Mouse (Mus musculus) right cerebral cortex, postnatal 25 days (tissue): ENCODE data around the gene Arhgap28.
A peak's percentile ranks its signal among the peaks of the same experiment; 100 is the strongest.
"Not testable (repeated sequence)": the region's sequence is repeated elsewhere in the genome, so short reads cannot be mapped to it uniquely, and the experiment has no call there.

ENCODE experiments used
- DNase-seq: peaks from one replicate; pipeline ENCODE4 v3.0.0; 2022

The Arhgap28 gene

GRCm38 (mm10) chr17:67866541-67867241, 137.2 kb downstream of the Arhgap28 start:
- no peak for DNase-seq

GRCm38 (mm10) chr17:67866026-67866425, 137.9 kb downstream of the Arhgap28 start:
- DNase-seq = no peak

GRCm38 (mm10) chr17:67864912-67865311, 139.0 kb downstream of the Arhgap28 start:
- DNase-seq = no peak

- no peak for DNase-seq
Observed at GRCm38 (mm10) chr17:67864363-67864762, 139.6 kb downstream of the Arhgap28 start.

- peak; percentile 67 for DNase-seq
Observed at GRCm38 (mm10) chr17:67861744-67862535, 142.0 kb downstream of the Arhgap28 start.

- no peak for DNase-seq
Observed at GRCm38 (mm10) chr17:67861080-67861630, 142.8 kb downstream of the Arhgap28 start.

GRCm38 (mm10) chr17:67841494-67841893, 162.4 kb downstream of the Arhgap28 start:
- DNase-seq = not testable (repeated sequence)

GRCm38 (mm10) chr17:67838948-67839347, 165.0 kb downstream of the Arhgap28 start:
- DNase-seq = no peak

- peak; percentile 64 for DNase-seq
Observed at GRCm38 (mm10) chr17:67837351-67838090, 166.4 kb downstream of the Arhgap28 start.

- no peak for DNase-seq
Observed at GRCm38 (mm10) chr17:67836146-67836895, 167.6 kb downstream of the Arhgap28 start.

- DNase-seq = no peak
Observed at GRCm38 (mm10) chr17:67827431-67827830, 176.5 kb downstream of the Arhgap28 start.

- DNase-seq = no peak
Observed at GRCm38 (mm10) chr17:67816916-67817315, 187.0 kb downstream of the Arhgap28 start.

GRCm38 (mm10) chr17:67815720-67816119, 188.2 kb downstream of the Arhgap28 start:
- no peak for DNase-seq

GRCm38 (mm10) chr17:67813666-67814065, 190.3 kb downstream of the Arhgap28 start:
- DNase-seq = no peak

- no peak for DNase-seq
Observed at GRCm38 (mm10) chr17:67809171-67809570, 194.7 kb downstream of the Arhgap28 start.
